Mouse (Mus musculus) hindbrain, embryonic 14.5 days (tissue): ENCODE measurements around the gene Kcnc1. TPM values are rescaled to one million over a fixed set of nuclear protein-coding genes. Genes with fewer than 3 reads are reported as not detected.

ENCODE experiments used
- ATAC-seq: fragments of 200-750 bp; cut with Nextera tagmentation; 2 replicates; pipeline ENCODE4 v1.8.0; 2017; ENCODE audit warnings: moderate number of reproducible peaks, mild to moderate bottlenecking, moderate TSS enrichment, moderate library complexity; ENCODE audit not compliant: low FRiP score
- DNase-seq: peaks from one replicate; pipeline ENCODE4 v3.0.0-alpha.2; 2015; ENCODE audit warnings: low spot score
- H3K27ac ChIP-seq: fragments of 300-500 bp; sonication (generic); 2 replicates; pipeline ENCODE4 v1.5.1; 2014; ENCODE audit warnings: mild to moderate bottlenecking, moderate library complexity
- H3K27me3 ChIP-seq: fragments of 300-500 bp; sonication (generic); 2 replicates; pipeline ENCODE4 v1.6.1; 2014; ENCODE audit warnings: mild to moderate bottlenecking, low read length, mixed read lengths; ENCODE audit not compliant: control insufficient read depth, insufficient read depth
- H3K36me3 ChIP-seq: fragments of 300-500 bp; sonication (generic); replicated peaks from 2 replicates; pipeline ENCODE4 v1.6.1; 2014; ENCODE audit not compliant: control insufficient read depth, insufficient read depth
- H3K4me1 ChIP-seq: fragments of 300-500 bp; sonication (generic); replicated peaks from 2 replicates; pipeline ENCODE4 v1.6.1; 2014; ENCODE audit warnings: antibody characterized with exemption, low read length, mixed read lengths; ENCODE audit not compliant: control insufficient read depth, insufficient read depth
- H3K4me2 ChIP-seq: fragments of 300-500 bp; sonication (generic); replicated peaks from 2 replicates; pipeline ENCODE4 v1.6.1; 2014; ENCODE audit warnings: mild to moderate bottlenecking, moderate library complexity
- H3K4me3 ChIP-seq: fragments of 300-500 bp; sonication (generic); replicated peaks from 2 replicates; pipeline ENCODE4 v1.5.1; 2014; ENCODE audit warnings: mild to moderate bottlenecking, low read length
- H3K9ac ChIP-seq: fragments of 300-500 bp; sonication (generic); 2 replicates; pipeline ENCODE4 v1.6.1; 2014
- H3K9me3 ChIP-seq: fragments of 300-500 bp; sonication (generic); 2 replicates; pipeline ENCODE4 v1.6.1; 2016; ENCODE audit warnings: low read length; ENCODE audit not compliant: control insufficient read depth
- WGBS: fragments of 180-500 bp; shearing (Covaris S2); extraction: QIAGEN DNeasy Blood & Tissue Kit; methylation state at CpG from one replicate; pipeline ENCODE4 v1.1.7; 2014; 5-methylcytosine and 5-hydroxymethylcytosine counted together
- polyA plus RNA-seq: library from polyadenylated mRNA; unstranded; fragments of >200 nt; fragmentation: Nextera tagmentation; extraction: Ambion mirVana; gene quantifications from 2 replicates; pipeline ENCODE4 v1.2.1, GENCODE M21; 2014

The Kcnc1 gene
- polyA plus RNA-seq, 1 experiment from 2014 or later: 16.6 TPM

- Histone ChIP-seq H3K27ac (no peak overlapping the region), H3K4me1 (no peaks in the 10 kb centered on the region), H3K36me3 (no peaks in the 10 kb centered on the region), H3K9me3 (no peaks in the 10 kb centered on the region), H3K4me2 (no peak overlapping the region), H3K4me3 (no peak overlapping the region), H3K27me3 (peaks cover 17% of the 10 kb centered on the region), H3K9ac (no peak overlapping the region)
- DNase-seq: no peak
- ATAC-seq: no peak
- WGBS: 63% methylated on average over 4 of the region's 4 CpGs
Observed at GRCm38 (mm10) chr7:46390226-46390625, 6.1 kb upstream of the Kcnc1 start.

GRCm38 (mm10) chr7:46391701-46392100 is 4.6 kb upstream of the Kcnc1 start:
- Histone ChIP-seq H3K9ac (no peak overlapping the region), H3K4me2 (no peak overlapping the region), H3K36me3 (no peaks in the 10 kb centered on the region), H3K27me3 (peaks cover 23% of the 10 kb centered on the region), H3K4me1 (no peaks in the 10 kb centered on the region), H3K27ac (no peak overlapping the region), H3K4me3 (no peak overlapping the region), H3K9me3 (no peaks in the 10 kb centered on the region)
- WGBS: 71% methylated on average over 5 of the region's 5 CpGs
- no peak for ATAC-seq
- DNase-seq: no peak

GRCm38 (mm10) chr7:46393116-46393515 is 3.2 kb upstream of the Kcnc1 start:
- 0% methylated on average over 2 of the region's 2 CpGs for WGBS
- DNase-seq: peak; percentile 92
- H3K27ac ChIP-seq: no peak overlapping the region
- peaks cover 27% of the 10 kb centered on the region for H3K27me3 ChIP-seq
- no peak overlapping the region for H3K9ac ChIP-seq
- no peaks in the 10 kb centered on the region for H3K36me3 ChIP-seq
- 0 out of 2 replicates have a peak, but pooled peaks cover 5% of the 10 kb centered on the region for H3K4me1 ChIP-seq
- no peaks in the 10 kb centered on the region for H3K9me3 ChIP-seq
- H3K4me2 ChIP-seq: no peak overlapping the region
- peak; percentile 18; the same call in 1 of the 2 replicates for ATAC-seq
- no peak overlapping the region for H3K4me3 ChIP-seq

- H3K27me3 ChIP-seq: peaks cover 27% of the 10 kb centered on the region
- WGBS: 48% methylated on average over 12 of the region's 12 CpGs
Observed at GRCm38 (mm10) chr7:46393718-46394511, 2.4 kb upstream of the Kcnc1 start.

GRCm38 (mm10) chr7:46394933-46395332 is 1.4 kb upstream of the Kcnc1 start:
- Histone ChIP-seq H3K4me3 (no peak overlapping the region), H3K9me3 (no peaks in the 10 kb centered on the region), H3K9ac (no peak overlapping the region), H3K27me3 (peaks cover 27% of the 10 kb centered on the region), H3K27ac (no peak overlapping the region), H3K4me1 (peaks cover 23% of the 10 kb centered on the region), H3K4me2 (no peak overlapping the region), H3K36me3 (no peaks in the 10 kb centered on the region)
- WGBS: 73% methylated on average over 4 of the region's 4 CpGs
- DNase-seq: no peak
- no peak for ATAC-seq

More at GRCm38 (mm10) chr7:46393718-46394511, 2.4 kb upstream of the Kcnc1 start:
- Histone ChIP-seq H3K9me3 (no peaks in the 10 kb centered on the region), H3K27ac (no peak overlapping the region), H3K36me3 (no peaks in the 10 kb centered on the region), H3K4me3 (no peak overlapping the region), H3K4me1 (peaks cover 12% of the 10 kb centered on the region), H3K4me2 (no peak overlapping the region), H3K9ac (no peak overlapping the region)
- no peak for DNase-seq
- no peak for ATAC-seq

- H3K27me3 ChIP-seq: peaks cover 27% of the 10 kb centered on the region
- H3K36me3 ChIP-seq: no peaks in the 10 kb centered on the region
- no peak for ATAC-seq
- H3K4me1 ChIP-seq: peaks cover 29% of the 10 kb centered on the region
- no peak for DNase-seq
- H3K4me2 ChIP-seq: peak overlapping the region; percentile 72
- 36% methylated on average over 6 of the region's 6 CpGs for WGBS
- no peak overlapping the region for H3K4me3 ChIP-seq
- H3K9me3 ChIP-seq: no peaks in the 10 kb centered on the region
- no peak overlapping the region for H3K27ac ChIP-seq
- H3K9ac ChIP-seq: no peak overlapping the region; the same call in 1 of the 2 replicates
Observed at GRCm38 (mm10) chr7:46395571-46395970, 726 bp upstream of the Kcnc1 start.

GRCm38 (mm10) chr7:46396928-46397731 is 833 bp downstream of the Kcnc1 start:
- H3K4me2 ChIP-seq: peak overlapping the region; percentile 72
- H3K27ac ChIP-seq: peak overlapping the region; percentile 84
- H3K9me3 ChIP-seq: no peaks in the 10 kb centered on the region
- H3K4me1 ChIP-seq: peaks cover 42% of the 10 kb centered on the region
- peaks cover 27% of the 10 kb centered on the region for H3K27me3 ChIP-seq
- 0 out of 2 replicates have a peak, but pooled peaks cover 3% of the 10 kb centered on the region for H3K36me3 ChIP-seq
- DNase-seq (peak; percentile 50), ATAC-seq (peak; percentile 36)
- H3K4me3 ChIP-seq: peak overlapping the region; percentile 84
- H3K9ac ChIP-seq: peak overlapping the region; percentile 96
- 3% methylated on average over 56 of the region's 64 CpGs for WGBS

GRCm38 (mm10) chr7:46397732-46398333 is 1.5 kb downstream of the Kcnc1 start:
- Histone ChIP-seq H3K4me1 (peaks cover 42% of the 10 kb centered on the region), H3K9ac (peak overlapping the region; percentile 96), H3K4me2 (peak overlapping the region; percentile 72), H3K36me3 (0 out of 2 replicates have a peak, but pooled peaks cover 3% of the 10 kb centered on the region), H3K27me3 (peaks cover 27% of the 10 kb centered on the region), H3K27ac (no peak overlapping the region), H3K4me3 (peak overlapping the region; percentile 84), H3K9me3 (no peaks in the 10 kb centered on the region)
- ATAC-seq (no peak), DNase-seq (no peak)
- 10% methylated on average over 69 of the region's 70 CpGs for WGBS

GRCm38 (mm10) chr7:46398612-46399011 is 2.3 kb downstream of the Kcnc1 start:
- ATAC-seq: no peak
- H3K4me3 ChIP-seq: peak overlapping the region; percentile 84
- H3K4me2 ChIP-seq: peak overlapping the region; percentile 72
- H3K36me3 ChIP-seq: 0 out of 2 replicates have a peak, but pooled peaks cover 3% of the 10 kb centered on the region
- peaks cover 42% of the 10 kb centered on the region for H3K4me1 ChIP-seq
- H3K9me3 ChIP-seq: no peaks in the 10 kb centered on the region
- H3K9ac ChIP-seq: peak overlapping the region; percentile 96; the same call in 1 of the 2 replicates
- no peak overlapping the region for H3K27ac ChIP-seq
- 61% methylated on average over 4 of the region's 4 CpGs for WGBS
- H3K27me3 ChIP-seq: peaks cover 25% of the 10 kb centered on the region
- DNase-seq: no peak
